Mouse (Mus musculus) cortical plate, adult 2 months (tissue): Measurements from ENCODE around the gene Rnf38.

Experiments used
- CTCF ChIP-seq: fragments of 200-500 bp; IDR thresholded peaks from 2 replicates; pipeline ENCODE4 v1.5.1; 2011; ENCODE audit warnings: mild to moderate bottlenecking, control low read depth, low read length; ENCODE audit not compliant: insufficient read depth; ENCODE audit errors: extremely low read depth
- POLR2A ChIP-seq: fragments of 200-500 bp; IDR thresholded peaks from 2 replicates; pipeline ENCODE4 v1.6.1; 2011; ENCODE audit warnings: mild to moderate bottlenecking, low read length, control low read depth; ENCODE audit not compliant: insufficient read depth; ENCODE audit errors: extremely low read depth

DNA sequence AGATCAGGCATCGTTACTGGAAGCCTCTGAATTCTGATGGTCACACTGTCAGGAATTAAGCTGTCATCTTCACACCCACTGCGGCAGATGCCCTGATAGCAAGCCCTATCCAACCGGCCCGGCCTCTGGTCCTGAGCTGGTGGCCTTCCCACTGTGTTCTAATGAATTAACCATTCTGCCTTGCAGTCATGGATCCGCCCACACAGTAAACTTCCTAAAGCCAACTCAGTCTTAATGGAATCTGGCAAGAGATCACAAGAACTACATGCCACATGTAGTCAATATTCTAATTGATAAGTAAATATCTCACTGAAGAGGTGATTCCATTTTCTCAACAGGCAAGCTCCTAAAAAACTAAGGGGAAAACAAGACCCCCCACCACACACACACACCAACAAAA lies 60.9 kb downstream of the Rnf38 start:
- no peak for TF ChIP-seq CTCF
- TF ChIP-seq POLR2A, result no peak
